Mouse (Mus musculus): ENCODE data around the gene H2-DMb1. TPM values are rescaled to one million over a fixed set of nuclear protein-coding genes. Genes with fewer than 3 reads are reported as not detected.

H2-DMb1 gene
- under 1 TPM; 0.69 to 0.91 TPM for total RNA-seq (2021)
- long read RNA-seq, partial matches to known transcripts = 0 of 1 reads
- long read RNA-seq, other reads (novel, unspliced or antisense) = 0 of 1 reads

DNA sequence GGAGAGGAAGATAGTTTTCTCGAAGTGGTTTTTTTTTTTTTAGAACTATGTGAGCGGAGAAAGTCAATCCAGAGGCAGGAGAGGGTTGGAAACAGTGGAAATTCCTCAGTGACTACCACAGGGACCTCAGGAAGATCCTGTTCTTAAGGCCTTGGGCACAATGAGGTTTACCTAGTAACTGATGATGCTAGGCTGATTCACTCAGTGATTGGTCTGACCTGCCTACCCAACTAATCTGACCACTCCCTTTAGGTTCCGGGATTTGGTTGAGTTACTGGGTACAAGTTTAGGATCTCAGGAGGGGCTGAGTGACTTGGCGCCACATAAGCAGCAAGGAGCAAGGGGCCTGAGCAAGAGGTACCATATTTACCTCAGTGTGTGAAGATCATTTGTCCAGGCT lies at the start of gene H2-DMb1:
TSS of gene H2-DMb1 (plus strand) at position 150 of the 400 bp plus-strand sequence.
- DNase-seq (ENCODE audit: low spot score in 2 of 2) = no peak

DNA sequence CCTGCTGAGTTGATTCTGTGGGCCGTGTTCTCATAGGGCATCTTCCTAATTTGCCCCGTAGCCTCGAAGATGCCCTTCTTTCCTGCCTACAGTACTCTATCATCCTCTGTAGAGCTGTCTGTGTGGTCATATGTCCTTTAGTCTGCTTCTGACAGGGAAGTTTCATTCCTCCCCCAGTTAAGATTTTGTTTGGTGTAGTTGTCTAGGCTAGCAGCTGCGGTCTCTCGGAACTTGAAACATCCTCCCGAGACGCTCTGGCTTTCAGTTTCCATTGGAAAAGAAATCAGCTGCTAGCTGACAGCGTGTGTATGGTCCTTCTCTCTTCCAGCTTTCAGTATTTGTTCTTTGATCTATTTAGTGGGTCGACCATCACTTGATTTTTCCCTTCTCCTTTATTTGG lies 48.1 kb upstream of the H2-DMb1 start:
- no peak for DNase-seq (ENCODE audit: low spot score in 2 of 2)

DNA sequence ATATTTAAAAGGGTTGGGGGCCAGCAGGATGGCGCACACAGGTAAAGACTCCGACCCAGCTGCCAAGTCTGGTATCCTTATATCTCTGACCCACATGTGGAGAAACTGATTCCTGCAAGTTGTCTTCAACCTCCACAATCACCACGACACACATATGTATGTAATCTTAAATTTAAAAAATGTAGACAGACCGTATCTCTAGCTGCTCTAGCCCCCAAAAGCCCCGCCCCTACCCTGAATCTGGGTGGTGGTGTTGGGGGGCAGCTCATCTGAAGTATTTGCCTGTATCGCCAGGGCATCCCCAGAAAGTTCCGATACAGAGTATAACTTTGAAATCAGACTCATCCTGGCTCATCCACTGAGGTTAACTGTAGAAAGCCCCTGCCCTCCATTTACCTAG lies 46.3 kb upstream of the H2-DMb1 start:
- DNase-seq (ENCODE audit: low spot score in 2 of 2) = no peak

DNA sequence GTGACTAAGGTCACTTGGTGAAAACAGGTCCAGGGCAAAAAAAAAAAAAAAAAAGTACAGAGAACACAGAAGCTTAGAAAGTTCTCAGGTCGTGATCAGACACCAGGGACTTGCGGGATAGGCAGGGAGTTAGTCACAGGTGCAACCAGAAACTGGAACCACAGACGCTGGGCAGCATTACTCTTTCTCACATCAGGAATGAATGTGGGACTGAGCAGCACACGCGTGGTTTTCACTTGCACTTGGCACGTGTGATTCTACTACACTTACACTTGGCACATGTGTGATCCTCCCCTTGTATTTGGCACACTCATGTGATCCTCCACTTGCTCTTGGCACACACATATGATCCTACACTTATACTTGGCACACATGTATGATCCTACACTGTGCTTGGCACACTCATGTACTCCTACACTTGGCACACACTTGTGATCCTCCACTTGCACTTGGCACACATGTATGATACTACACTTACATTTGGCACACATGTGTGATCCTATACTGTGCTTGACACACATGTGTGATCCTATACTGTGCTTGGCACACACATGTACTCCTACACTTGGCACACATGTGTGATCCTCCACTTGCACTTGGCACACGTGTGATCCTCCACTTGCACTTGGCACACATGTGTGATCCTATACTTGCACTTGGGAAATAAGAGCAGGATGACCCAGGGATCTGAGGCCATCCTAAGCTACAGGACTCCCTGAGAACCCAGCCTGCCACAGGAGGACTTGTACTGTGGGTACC lies 45.6 kb upstream of the H2-DMb1 start:
- no peak for DNase-seq (ENCODE audit: low spot score in 2 of 2)

DNA sequence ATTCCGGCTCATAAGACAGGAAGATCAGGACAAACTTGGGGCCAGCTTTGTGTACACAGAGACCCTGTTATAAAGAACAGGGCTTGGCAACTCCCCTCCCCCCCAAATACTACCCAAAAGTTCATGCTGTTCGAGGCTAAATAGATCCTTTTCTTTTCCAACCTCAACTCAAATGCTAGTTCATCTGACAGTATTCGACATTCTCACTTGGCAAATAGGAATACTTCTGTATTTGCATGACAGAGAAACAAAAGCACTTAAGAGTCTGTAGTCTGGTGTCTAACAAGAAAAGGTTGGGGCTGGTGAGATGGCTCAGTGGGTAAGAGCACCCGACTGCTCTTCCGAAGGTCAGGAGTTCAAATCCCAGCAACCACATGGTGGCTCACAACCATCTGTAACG lies 44.4 kb upstream of the H2-DMb1 start:
- no peak for DNase-seq (ENCODE audit: low spot score in 2 of 2)

DNA sequence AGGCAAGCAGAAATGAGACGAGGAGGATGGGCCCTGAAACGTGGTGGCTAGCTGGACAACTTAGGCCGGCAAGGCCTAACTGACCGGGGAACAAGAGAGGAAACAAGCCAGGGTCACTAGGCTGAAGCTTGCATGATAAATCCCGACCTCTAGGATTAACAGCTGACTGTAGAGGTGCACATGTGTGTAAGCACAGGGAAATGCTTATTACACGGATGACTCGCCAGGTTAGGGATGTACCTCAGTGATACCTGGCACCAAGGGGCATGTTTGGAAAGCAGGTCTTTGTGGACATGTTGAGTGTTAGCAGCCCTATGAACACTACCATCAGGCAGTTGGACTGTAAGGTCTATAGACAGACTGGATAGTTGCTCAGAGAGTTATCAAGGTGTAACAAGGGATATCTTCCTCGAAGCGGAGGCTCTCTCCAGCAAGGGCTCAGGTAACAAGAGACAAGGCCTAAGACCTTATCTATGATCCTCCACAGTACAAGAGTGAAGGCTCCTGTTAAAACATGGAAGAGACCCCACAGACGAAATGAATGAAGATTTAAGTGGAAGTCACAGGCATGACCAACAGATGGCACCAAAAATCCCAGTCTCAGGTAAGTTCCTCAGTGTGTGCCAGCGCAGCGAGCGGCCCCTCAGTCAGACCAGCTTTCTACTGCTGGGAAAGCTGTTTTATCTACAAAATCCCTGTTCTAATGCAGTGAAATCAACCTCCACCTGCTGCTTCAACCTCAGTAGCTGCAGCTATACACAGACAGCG lies 43.6 kb upstream of the H2-DMb1 start:
- DNase-seq (ENCODE audit: low spot score in 2 of 2) = no peak

DNA sequence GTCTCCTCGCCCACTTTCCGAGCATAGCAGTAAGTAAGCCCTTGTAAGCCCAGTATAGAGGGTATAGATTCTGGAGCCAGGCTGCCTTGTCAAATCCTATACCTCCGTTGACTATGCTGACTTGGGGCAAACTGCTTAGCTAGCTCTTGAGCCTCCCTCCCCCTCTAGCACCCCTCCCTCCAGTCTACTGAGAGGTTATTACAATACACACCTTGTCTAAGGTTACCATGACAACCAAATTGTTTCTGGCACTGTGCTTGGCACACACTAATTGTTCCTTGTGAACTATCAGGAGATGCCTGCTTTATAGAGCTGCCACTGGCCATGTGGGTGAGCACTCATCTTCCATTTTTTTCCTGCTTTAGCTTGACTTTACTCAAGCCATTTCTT lies 43.1 kb upstream of the H2-DMb1 start:
- DNase-seq (ENCODE audit: low spot score in 2 of 2) = no peak

DNA sequence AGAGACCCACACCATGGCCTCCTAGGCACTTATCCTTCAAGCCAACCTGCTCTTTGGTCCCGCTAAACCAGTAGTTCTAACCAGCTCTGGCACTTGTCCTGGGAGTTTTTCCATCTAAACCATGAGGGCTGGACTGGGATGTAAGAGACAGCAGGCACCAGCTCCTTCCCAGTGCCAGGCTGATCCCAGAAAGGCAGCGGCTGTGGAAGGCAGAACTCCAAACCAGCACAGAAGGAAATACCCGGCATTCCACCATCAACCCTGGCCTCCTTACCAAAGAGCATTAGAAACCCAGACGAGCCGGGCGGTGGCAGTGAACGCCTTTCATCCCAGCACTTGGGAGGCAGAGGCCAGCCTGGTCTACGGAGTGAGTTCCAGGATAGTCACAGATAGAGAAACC lies 42.6 kb upstream of the H2-DMb1 start:
- DNase-seq (ENCODE audit: low spot score in 2 of 2) = no peak

DNA sequence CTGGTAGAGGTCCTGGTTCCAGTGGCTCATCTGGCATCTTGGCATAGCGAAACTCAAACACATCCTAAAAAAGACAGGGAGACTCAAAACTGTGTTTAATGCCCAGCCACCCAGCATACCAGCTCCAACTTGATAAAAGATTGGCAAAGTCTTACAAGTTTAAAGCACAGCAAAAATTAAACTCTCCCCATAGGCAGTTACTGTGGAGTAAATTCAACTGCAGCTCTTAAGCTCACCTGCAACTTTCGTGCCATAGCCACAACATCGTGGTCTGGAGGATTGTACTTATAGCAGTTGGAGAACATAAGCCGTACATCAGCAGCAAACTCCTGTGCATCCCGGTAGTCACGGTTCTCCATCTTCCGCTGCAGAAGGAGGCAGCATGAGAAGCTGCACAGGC lies 38.8 kb upstream of the H2-DMb1 start:
- no peak for DNase-seq (ENCODE audit: low spot score in 2 of 2)

DNA sequence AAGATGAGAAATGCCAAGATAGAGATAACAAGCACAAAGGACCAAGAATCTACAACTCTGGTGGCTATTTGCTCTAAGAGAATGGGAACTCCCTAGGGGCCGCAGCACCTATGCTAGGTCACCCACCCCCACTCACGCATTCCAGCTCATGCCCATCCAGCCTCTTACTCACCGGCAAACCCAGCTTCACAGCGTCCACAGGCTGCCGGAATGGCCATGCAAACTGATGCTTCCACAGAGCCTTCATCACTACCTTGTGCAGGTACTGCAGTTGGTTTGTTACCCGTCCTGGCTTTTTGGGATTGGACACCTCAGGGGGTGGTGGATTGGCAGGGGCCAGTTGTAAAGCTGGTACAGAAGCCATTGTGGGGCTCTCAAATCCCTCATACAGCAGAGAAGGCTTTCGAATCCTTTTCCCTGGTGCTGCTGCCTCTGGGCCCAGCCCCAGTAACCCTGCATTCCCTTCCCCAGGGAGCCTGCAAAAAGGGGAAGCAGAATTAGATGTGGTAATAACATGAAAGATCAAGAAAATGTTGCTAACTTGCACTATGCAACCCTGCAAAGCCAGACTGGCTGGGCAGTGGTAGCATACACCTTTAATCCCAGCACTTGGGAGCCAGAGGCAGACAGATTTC lies 36.0 kb upstream of the H2-DMb1 start:
- no peak for DNase-seq (ENCODE audit: low spot score in 2 of 2)

DNA sequence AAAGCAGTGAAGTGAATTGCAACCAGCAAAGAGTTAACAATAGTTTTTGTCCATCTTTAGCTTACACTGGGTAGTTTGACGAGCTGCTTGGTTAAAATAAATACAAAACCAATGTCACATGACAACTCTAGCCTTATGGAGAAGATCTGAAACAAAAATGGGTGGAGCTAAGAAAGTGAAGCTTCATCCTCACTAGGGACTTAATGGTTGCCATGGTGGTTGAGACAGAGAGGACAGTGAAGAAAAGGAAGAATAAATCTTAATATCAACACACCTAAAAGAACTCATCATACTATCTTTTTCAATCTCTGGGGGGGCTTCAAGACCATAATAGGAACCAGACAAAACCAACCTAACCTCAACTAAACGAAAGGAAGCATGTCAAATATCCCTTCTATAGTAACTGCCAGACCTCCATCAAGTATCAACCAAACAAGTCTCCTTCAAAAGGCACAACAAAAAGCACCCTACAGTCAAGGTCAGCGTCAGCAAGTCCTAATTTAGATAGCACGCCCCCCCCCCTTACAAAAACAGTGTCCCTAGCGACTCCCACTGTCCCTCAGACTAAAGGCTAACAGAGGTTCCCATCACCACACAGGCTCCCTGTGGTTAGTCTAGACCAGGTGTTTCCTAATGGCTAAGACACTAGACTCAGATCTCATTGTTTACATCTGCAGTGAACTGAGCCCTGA lies 35.3 kb upstream of the H2-DMb1 start:
- no peak for DNase-seq (ENCODE audit: low spot score in 2 of 2)

DNA sequence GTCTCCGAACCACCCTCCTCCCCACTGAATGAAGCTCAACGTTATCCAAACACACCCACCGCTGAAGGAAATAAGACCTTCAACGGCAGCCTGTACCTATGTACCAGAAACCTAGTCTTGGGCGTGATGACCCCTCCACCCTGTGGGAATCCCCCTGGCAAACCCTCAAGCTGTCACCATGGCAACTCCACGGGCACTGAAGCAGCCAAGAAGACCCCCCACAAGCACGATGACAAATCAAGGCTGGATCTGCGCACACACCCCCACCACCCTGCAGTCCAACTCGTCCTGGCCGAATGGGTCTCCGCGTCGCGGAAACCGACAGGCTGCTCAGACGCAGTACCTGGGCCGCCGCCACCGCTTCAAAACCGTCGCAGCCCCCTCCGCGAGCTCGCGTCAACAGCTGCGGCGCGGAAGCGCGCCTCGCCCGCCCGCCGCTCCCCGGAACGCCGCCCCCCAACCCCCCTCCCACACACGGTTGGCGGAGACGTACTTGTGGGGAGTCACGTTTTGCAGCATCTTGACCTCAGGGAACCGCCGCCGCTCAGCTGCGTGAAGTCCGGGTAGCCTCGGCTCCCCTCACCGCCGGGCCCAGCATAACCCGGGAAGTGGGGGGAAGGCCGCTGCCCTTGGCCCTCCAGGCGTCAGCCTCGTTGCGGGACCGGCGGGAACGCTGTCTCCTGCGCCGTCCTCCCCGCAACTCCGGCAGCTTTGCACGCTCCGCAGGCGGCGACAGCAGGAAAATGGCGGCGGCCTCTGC lies 34.6 kb upstream of the H2-DMb1 start:
- peak; percentile 60 to 67 for DNase-seq (ENCODE audit: low spot score in 2 of 2)

DNA sequence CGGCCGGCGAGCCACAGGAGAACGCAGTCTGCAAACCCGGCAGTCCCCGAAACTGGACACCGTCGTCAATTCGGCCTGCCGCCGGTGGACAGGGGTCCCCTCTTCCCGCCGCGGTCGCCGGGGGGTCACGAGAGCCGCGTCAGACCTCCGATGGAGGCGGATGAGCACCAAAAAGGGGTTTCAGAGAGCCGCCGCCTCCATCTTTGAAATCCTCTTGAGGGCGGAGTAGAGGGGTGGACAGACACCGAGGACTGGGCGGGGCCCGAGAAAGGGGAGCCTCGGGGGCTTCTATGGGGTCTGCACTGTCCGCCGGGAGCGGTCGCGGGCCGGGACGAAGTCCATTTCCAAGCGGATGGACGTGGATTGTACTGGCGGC lies 34.0 kb upstream of the H2-DMb1 start:
- DNase-seq (ENCODE audit: low spot score in 2 of 2) = no peak

DNA sequence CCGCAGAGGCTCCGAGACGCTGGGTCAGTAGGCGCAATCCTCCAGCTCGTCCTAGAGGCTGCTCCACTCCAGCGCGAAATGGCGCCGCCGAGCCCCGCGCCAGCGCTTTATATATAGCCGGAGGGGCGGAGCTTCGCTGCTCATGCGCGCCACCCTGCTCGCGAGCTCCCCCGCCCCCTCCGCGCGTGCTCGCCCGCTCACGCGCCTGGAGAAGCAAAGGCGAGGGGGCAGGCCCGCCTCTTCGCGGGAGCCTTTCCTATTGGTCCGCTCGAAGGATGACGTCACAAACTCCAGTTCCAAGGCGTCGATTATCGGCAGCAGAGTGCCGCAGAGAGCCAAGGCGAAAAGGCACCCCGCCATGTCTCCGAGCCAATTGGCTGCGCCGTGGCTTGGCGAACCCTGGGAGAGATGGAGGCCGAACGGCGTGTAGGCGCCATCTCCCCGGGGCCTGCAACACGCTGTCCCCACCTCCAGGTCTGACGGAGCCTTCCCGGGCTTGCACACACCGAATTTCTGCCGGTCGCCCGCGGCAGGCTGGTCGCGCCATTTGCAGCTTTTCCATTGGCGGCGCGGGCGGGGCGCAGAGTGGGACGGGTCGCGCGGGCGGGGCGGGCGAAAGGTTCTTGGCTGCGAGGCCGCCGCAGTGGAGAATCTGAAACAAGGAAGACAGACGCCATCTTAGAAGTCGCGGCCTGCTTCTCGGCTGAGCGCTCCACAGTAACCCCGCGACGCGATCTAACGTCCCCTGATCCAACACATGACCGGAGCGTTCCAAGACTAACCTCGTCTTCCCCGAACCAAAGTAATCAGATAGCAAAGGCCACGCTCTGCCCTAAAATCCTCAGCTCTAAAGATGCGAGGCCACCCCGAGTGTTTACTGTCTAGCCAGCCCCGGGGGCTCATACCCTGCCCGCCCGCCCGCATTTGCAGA lies 33.4 kb upstream of the H2-DMb1 start, which contains the start of gene H2-DMa:
TSS of gene H2-DMa (plus strand) at position 293 of the 931 bp plus-strand sequence.
- peak; percentile 99 for DNase-seq (ENCODE audit: low spot score in 2 of 2)

DNA sequence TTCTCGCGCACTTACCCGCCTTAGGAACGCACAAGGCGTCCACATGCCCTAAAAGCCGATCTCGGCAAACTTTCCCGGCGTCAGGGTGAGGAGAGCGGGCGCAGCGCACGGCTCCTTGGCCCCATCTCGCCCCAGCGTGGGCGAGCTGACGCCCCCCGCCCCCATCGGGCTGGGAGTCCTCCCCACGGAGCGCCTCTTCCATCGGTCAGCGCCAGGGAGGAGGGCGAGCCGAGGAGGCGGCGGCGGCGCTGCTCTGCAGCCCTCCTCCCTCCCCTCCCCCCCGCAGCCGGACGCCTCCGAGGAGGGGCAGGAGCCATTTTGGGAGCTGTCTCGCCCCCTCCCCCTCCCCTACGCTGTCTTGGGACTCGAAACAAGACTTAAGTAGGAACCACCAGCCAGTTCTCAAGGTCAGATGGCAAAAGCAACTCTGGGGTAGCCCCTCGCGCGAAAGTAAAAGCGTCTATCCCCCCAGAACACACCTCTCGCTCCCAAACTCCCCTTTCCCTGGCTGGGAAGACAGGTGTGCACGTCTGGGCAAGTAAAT lies 32.6 kb upstream of the H2-DMb1 start:
- peak; percentile 84 to 89 for DNase-seq (ENCODE audit: low spot score in 2 of 2)

DNA sequence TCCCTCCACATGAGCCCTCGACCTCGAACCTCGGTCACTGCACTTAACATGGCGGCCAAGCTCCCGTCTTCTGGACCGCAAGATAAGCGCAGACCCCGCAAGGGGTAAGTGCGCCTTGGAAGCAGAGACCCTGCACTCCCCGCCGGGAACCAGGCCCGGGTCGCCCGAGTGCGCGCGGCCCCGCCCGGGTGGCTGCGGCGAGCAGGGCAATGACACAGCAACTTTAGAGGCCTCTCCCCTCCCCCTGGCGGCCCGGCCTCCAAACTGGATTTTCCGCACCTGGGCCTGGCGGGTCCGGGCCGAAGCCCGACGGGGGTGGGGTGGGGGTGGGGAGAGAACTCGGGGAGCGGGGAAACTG lies 32.1 kb upstream of the H2-DMb1 start:
- DNase-seq (ENCODE audit: low spot score in 2 of 2) = peak; percentile 79 to 81

DNA sequence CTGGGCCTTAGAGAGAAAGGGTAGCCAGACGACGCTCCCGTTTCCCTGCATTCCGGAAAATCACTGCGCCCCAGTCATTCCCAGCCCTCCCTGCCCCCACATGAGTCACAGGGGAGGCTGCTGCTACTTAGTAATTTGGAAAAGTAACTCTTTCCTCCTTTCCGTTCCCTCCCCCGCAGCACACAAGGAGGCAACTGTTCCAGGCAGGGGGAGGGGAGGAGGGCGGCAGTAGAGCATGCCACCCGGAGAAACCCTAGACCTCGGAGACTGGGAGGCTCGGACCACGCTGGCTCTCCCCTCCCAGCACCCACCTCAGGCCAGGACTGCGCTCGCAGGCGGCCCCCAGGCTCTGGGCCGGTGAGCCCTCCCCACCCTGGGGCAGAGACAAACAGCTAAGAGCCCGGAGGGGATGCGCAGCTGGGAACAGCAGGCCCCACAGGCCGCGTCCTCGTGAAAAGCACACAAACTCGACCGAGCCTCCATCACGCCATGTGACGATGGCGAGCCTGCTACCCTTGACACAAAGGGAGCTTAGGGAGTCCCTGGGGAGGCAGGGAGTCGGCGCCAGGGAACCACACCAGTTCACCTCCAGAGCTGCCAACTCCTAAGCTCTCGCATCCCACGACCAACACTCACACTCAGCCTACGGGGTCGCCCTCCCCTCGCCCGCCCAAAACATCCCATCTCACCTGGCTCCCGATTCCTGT lies 31.5 kb upstream of the H2-DMb1 start:
- DNase-seq (ENCODE audit: low spot score in 2 of 2) = peak; percentile 84 to 89

DNA sequence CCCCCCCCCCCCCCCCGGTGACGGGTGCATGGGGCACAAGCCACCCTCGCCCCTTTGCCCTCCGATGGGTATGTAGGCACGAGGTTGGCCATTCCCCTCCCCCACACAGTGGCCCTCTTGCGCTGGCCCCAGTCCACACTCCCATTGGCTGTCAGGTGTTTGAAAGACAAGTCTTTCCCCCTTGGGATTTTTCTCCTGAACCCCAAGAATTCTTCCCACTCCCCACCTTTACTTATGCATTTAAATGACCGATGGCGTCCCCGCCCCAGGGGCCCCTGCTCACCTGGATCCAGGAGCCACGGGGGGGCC lies 31.0 kb upstream of the H2-DMb1 start:
- DNase-seq (ENCODE audit: low spot score in 2 of 2) = peak; percentile 73 to 78
